Mouse (Mus musculus): ENCODE measurements around the gene Cdkn2d. TPM values are rescaled to one million over a fixed set of nuclear protein-coding genes. Genes with fewer than 3 reads are reported as not detected.
"Not testable (repeated sequence)": the region's sequence is repeated elsewhere in the genome, so short reads cannot be mapped to it uniquely, and the experiment has no call there.

Gene Cdkn2d
- polyA plus RNA-seq (2012; rRNA removed), result 65.2 and 66.2 TPM in 2 replicates

- peak; percentile 99 to 100 for DNase-seq (ENCODE audit: extremely low spot score in 1 of 2, low spot score in 1 of 2)
These were observed at the start of gene Cdkn2d for GRCm38 (mm10) chr9:21291022-21291787. Gene Cdkn2d, minus strand, starts transcription at chr9:21291407.

- no peak for DNase-seq (ENCODE audit: extremely low spot score in 1 of 2, low spot score in 1 of 2)
These were observed 49.2 kb upstream of the Cdkn2d start for GRCm38 (mm10) chr9:21340411-21340810.

GRCm38 (mm10) chr9:21337652-21338051 lies 46.4 kb upstream of the Cdkn2d start:
- no peak for DNase-seq (ENCODE audit: extremely low spot score in 1 of 2, low spot score in 1 of 2)

- DNase-seq (ENCODE audit: extremely low spot score in 1 of 2, low spot score in 1 of 2), result no peak
These were observed 45.3 kb upstream of the Cdkn2d start for GRCm38 (mm10) chr9:21336491-21336890.

GRCm38 (mm10) chr9:21335391-21335790 lies 44.2 kb upstream of the Cdkn2d start:
- no peak for DNase-seq (ENCODE audit: extremely low spot score in 1 of 2, low spot score in 1 of 2)

- no peak for DNase-seq (ENCODE audit: extremely low spot score in 1 of 2, low spot score in 1 of 2)
These were observed 43.5 kb upstream of the Cdkn2d start for GRCm38 (mm10) chr9:21334747-21335146.

- DNase-seq (ENCODE audit: extremely low spot score in 1 of 2, low spot score in 1 of 2), result no peak
These were observed 42.3 kb upstream of the Cdkn2d start for GRCm38 (mm10) chr9:21333523-21333922.

- DNase-seq (ENCODE audit: extremely low spot score in 1 of 2, low spot score in 1 of 2), result no peak
These were observed 41.2 kb upstream of the Cdkn2d start for GRCm38 (mm10) chr9:21332161-21333061.

- DNase-seq (ENCODE audit: extremely low spot score in 1 of 2, low spot score in 1 of 2), result no peak
These were observed 40.3 kb upstream of the Cdkn2d start for GRCm38 (mm10) chr9:21331365-21332140.

GRCm38 (mm10) chr9:21329699-21330289 lies 38.6 kb upstream of the Cdkn2d start:
- no peak for DNase-seq (ENCODE audit: extremely low spot score in 1 of 2, low spot score in 1 of 2)

GRCm38 (mm10) chr9:21329041-21329440 lies 37.8 kb upstream of the Cdkn2d start:
- DNase-seq (ENCODE audit: extremely low spot score in 1 of 2, low spot score in 1 of 2), result no peak

GRCm38 (mm10) chr9:21328041-21328440 lies 36.8 kb upstream of the Cdkn2d start:
- DNase-seq (ENCODE audit: extremely low spot score in 1 of 2, low spot score in 1 of 2), result no peak

GRCm38 (mm10) chr9:21327569-21327968 lies 36.4 kb upstream of the Cdkn2d start:
- no peak for DNase-seq (ENCODE audit: extremely low spot score in 1 of 2, low spot score in 1 of 2)

- no peak for DNase-seq (ENCODE audit: extremely low spot score in 1 of 2, low spot score in 1 of 2)
These were observed 33.1 kb upstream of the Cdkn2d start for GRCm38 (mm10) chr9:21324269-21324668.

- DNase-seq (ENCODE audit: extremely low spot score in 1 of 2, low spot score in 1 of 2), result not testable (repeated sequence)
These were observed 31.7 kb upstream of the Cdkn2d start for GRCm38 (mm10) chr9:21322917-21323297.

- peak in 1 of 2 experiments; percentile 36 for DNase-seq (ENCODE audit: extremely low spot score in 1 of 2, low spot score in 1 of 2)
These were observed 31.2 kb upstream of the Cdkn2d start for GRCm38 (mm10) chr9:21322211-21322916.

GRCm38 (mm10) chr9:21321513-21321835 lies 30.3 kb upstream of the Cdkn2d start:
- DNase-seq (ENCODE audit: extremely low spot score in 1 of 2, low spot score in 1 of 2), result peak; percentile 13 to 20

- DNase-seq (ENCODE audit: extremely low spot score in 1 of 2, low spot score in 1 of 2), result peak; percentile 44 to 77
These were observed 29.7 kb upstream of the Cdkn2d start, which contains the start of gene Slc44a2 for GRCm38 (mm10) chr9:21320619-21321512. Gene Slc44a2, plus strand, starts transcription at chr9:21320698.

GRCm38 (mm10) chr9:21320280-21320618 lies 29.0 kb upstream of the Cdkn2d start:
- DNase-seq (ENCODE audit: extremely low spot score in 1 of 2, low spot score in 1 of 2), result no peak
